Mouse (Mus musculus) intestine, embryonic 15.5 days (tissue): ENCODE data around the gene Yju2. TPM values are rescaled to one million over a fixed set of nuclear protein-coding genes. Genes with fewer than 3 reads are reported as not detected.

Experiments
- ATAC-seq: fragments of 200-750 bp; cut with Nextera tagmentation; 2 replicates; pipeline ENCODE4 v1.8.0; 2017; ENCODE audit warnings: moderate TSS enrichment, moderate library complexity
- H3K27ac ChIP-seq: fragments of 300-500 bp; sonication (generic); 2 replicates; pipeline ENCODE4 v1.5.1; 2015; ENCODE audit warnings: mild to moderate bottlenecking, inconsistent platforms
- H3K27me3 ChIP-seq: fragments of 300-500 bp; sonication (generic); replicated peaks from 2 replicates; pipeline ENCODE4 v1.6.1; 2015; ENCODE audit warnings: inconsistent platforms
- H3K36me3 ChIP-seq: fragments of 300-500 bp; sonication (generic); 2 replicates; pipeline ENCODE4 v1.6.1; 2015; ENCODE audit warnings: inconsistent platforms
- H3K4me1 ChIP-seq: fragments of 300-500 bp; sonication (generic); replicated peaks from 2 replicates; pipeline ENCODE4 v1.6.1; 2015; ENCODE audit warnings: inconsistent platforms
- H3K4me2 ChIP-seq: fragments of 300-500 bp; sonication (generic); replicated peaks from 2 replicates; pipeline ENCODE4 v1.6.1; 2015; ENCODE audit warnings: mild to moderate bottlenecking, inconsistent platforms
- H3K4me3 ChIP-seq: fragments of 300-500 bp; sonication (generic); replicated peaks from 2 replicates; pipeline ENCODE4 v1.5.1; 2015; ENCODE audit warnings: inconsistent platforms
- H3K9ac ChIP-seq: fragments of 300-500 bp; sonication (generic); 2 replicates; pipeline ENCODE4 v1.6.1; 2015; ENCODE audit warnings: inconsistent platforms
- H3K9me3 ChIP-seq: fragments of 300-500 bp; sonication (generic); 2 replicates; pipeline ENCODE4 v1.6.1; 2016; ENCODE audit warnings: inconsistent platforms
- WGBS: fragments of 180-500 bp; shearing (Covaris S2); methylation state at CpG from one replicate; pipeline ENCODE4 v1.1.7; 2015; 5-methylcytosine and 5-hydroxymethylcytosine counted together
- polyA plus RNA-seq: library from polyadenylated mRNA; unstranded; fragments of >200 nt; fragmentation: Nextera tagmentation; extraction: Ambion mirVana; gene quantifications from 2 replicates; pipeline ENCODE4 v1.2.1, GENCODE M21; 2015

Gene Yju2
- polyA plus RNA-seq, 1 experiment from 2014 or later, result 21.0 TPM

DNA sequence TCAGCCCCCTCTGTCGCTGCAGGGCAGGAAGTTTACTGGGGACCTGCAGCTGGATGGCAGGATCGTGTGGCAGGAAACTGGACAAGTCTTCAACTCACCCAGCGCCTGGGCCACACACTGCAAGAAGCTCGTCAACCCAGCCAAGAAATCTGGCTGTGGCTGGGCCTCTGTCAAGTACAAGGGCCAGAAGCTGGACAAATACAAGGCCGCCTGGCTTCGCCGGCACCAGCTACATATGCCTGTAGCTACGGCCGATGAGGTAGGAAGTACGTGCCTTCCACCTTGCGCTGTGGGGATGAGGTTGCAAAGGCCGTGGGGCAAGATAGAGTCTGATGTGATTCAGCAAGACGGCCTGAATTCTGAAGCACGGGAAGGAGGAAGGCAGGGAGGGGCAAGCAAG is 51.4 kb downstream of the Yju2 start:
- H3K9me3 ChIP-seq, result no peaks in the 10 kb centered on the region
- no peak overlapping the region for H3K27ac ChIP-seq
- 63% methylated on average over 14 of the region's 14 CpGs for WGBS
- H3K4me2 ChIP-seq, result peak overlapping the region; percentile 94
- H3K4me1 ChIP-seq, result peaks cover 22% of the 10 kb centered on the region
- ATAC-seq, result no peak
- H3K36me3 ChIP-seq, result peaks cover 14% of the 10 kb centered on the region
- H3K27me3 ChIP-seq, result no peaks in the 10 kb centered on the region
- H3K9ac ChIP-seq, result peak overlapping the region; percentile 83
- peak overlapping the region; percentile 96 for H3K4me3 ChIP-seq

- Histone ChIP-seq H3K36me3 (peaks cover 17% of the 10 kb centered on the region), H3K4me1 (peaks cover 22% of the 10 kb centered on the region), H3K9ac (peak overlapping the region; percentile 83; the same call in 1 of the 2 replicates), H3K27ac (no peak overlapping the region), H3K27me3 (no peaks in the 10 kb centered on the region), H3K9me3 (no peaks in the 10 kb centered on the region), H3K4me2 (peak overlapping the region; percentile 94), H3K4me3 (peak overlapping the region; percentile 96; the same call in 1 of the 2 replicates)
- ATAC-seq, result no peak
- 7% methylated on average over 9 of the region's 9 CpGs for WGBS
Observed at GRCm38 (mm10) chr17:56010681-56011080, 51.8 kb downstream of the Yju2 start.

GRCm38 (mm10) chr17:56011441-56011840 is 52.5 kb downstream of the Yju2 start:
- H3K4me3 ChIP-seq, result no peak overlapping the region
- H3K27ac ChIP-seq, result no peak overlapping the region
- H3K27me3 ChIP-seq, result no peaks in the 10 kb centered on the region
- peaks cover 25% of the 10 kb centered on the region for H3K36me3 ChIP-seq
- no peak overlapping the region for H3K4me2 ChIP-seq
- WGBS, result 87% methylated on average over 7 of the region's 7 CpGs
- H3K9me3 ChIP-seq, result no peaks in the 10 kb centered on the region
- H3K9ac ChIP-seq, result no peak overlapping the region
- peaks cover 20% of the 10 kb centered on the region for H3K4me1 ChIP-seq
- ATAC-seq, result no peak

DNA sequence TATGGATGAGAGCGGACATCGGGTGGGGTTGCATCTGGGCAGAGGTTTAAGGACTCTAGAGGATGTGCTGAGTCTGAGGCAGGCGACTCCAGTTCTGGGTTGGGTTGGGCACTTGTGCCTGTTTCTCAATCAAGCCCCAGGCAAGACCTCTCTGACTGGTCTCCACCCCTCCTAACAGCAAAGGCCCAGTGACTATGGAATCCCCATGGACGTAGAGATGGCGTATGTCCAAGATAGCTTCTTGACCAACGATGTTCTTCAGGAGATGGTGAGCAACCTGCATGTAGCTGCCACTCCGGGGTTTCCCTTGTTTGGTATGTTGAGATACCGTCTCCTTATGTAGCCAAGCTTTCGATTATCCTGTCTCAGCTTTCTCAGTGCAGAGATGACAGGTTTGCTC is 56.4 kb downstream of the Yju2 start:
- Histone ChIP-seq H3K4me2 (no peak overlapping the region), H3K9me3 (no peaks in the 10 kb centered on the region), H3K4me3 (no peak overlapping the region), H3K27me3 (no peaks in the 10 kb centered on the region), H3K4me1 (peaks cover 7% of the 10 kb centered on the region), H3K27ac (no peak overlapping the region), H3K9ac (no peak overlapping the region), H3K36me3 (peaks cover 54% of the 10 kb centered on the region)
- WGBS, result 91% methylated on average over 9 of the region's 9 CpGs
- no peak for ATAC-seq

DNA sequence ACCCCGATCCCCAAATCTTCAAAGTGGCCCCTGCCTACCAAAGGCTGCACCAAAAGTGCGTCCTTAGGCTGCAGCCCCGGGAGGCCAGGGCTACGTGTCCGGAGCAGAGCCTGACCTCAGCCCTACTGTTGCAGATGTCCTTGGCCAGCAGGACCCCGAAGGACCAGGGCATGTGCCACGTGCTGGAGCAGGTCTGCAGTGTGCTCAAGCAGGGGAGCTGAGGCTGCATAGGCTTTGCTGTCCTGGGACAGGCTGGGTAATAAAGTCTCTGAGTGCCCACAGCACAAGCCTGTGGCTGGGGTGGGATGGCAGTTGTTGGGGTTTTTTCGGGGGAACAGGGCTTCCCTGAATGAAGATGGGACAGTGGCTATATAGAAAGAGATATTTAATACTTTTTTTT is 57.5 kb downstream of the Yju2 start:
- Histone ChIP-seq H3K36me3 (peaks cover 54% of the 10 kb centered on the region), H3K4me1 (no peaks in the 10 kb centered on the region), H3K4me2 (no peak overlapping the region), H3K9me3 (no peaks in the 10 kb centered on the region), H3K27ac (no peak overlapping the region), H3K27me3 (no peaks in the 10 kb centered on the region), H3K4me3 (no peak overlapping the region), H3K9ac (no peak overlapping the region)
- WGBS, result 86% methylated on average over 8 of the region's 8 CpGs
- ATAC-seq, result no peak

- no peak for ATAC-seq
- no peak overlapping the region for H3K27ac ChIP-seq
- no peak overlapping the region for H3K4me3 ChIP-seq
- peaks cover 49% of the 10 kb centered on the region for H3K36me3 ChIP-seq
- H3K9ac ChIP-seq, result no peak overlapping the region
- H3K4me1 ChIP-seq, result no peaks in the 10 kb centered on the region
- 81% methylated on average over 15 of the region's 15 CpGs for WGBS
- H3K27me3 ChIP-seq, result no peaks in the 10 kb centered on the region
- no peaks in the 10 kb centered on the region for H3K9me3 ChIP-seq
- no peak overlapping the region for H3K4me2 ChIP-seq
Observed at GRCm38 (mm10) chr17:56016793-56017785, 58.2 kb downstream of the Yju2 start.

DNA sequence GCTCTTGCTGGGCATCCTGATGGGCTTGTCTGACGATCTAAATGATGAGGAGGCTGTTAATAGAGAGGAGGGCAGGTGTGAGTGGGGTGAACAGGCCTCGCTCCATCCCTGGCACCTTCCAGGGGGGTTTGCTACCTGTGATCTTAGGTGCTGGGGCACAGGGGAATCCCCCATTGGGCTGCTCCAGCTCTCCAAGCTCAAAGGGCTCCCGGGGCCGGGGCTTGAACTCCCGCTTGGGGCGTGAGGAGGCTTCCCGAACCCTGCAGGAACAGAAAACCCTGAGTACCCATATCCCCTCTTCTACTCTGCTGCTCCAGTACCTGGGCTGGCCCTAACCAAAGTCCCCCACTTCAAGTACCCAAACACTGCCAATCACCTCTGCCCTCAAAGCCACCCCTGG is 58.9 kb downstream of the Yju2 start:
- H3K27me3 ChIP-seq, result no peaks in the 10 kb centered on the region

More for the DNA sequence above, 58.9 kb downstream of the Yju2 start:
- Histone ChIP-seq H3K4me1 (0 out of 2 replicates have a peak, but pooled peaks cover 4% of the 10 kb centered on the region), H3K9me3 (no peaks in the 10 kb centered on the region), H3K36me3 (peaks cover 49% of the 10 kb centered on the region), H3K4me3 (no peak overlapping the region), H3K9ac (no peak overlapping the region), H3K27ac (no peak overlapping the region), H3K4me2 (no peak overlapping the region)
- no peak; the same call in 1 of the 2 replicates for ATAC-seq
- 86% methylated on average over 7 of the region's 7 CpGs for WGBS

Other genes starting within 250 kb of the Yju2 start
- 6.6 and 7.0 TPM in 2 replicates for gene Pot1b, start 246.5 kb upstream of the Yju2 start, polyA plus RNA-seq
- gene Adgre4, start 209.1 kb upstream of the Yju2 start, polyA plus RNA-seq, result 0.95 and 1.0 TPM in 2 replicates
- 7.4 and 7.5 TPM in 2 replicates for gene Zfp119a, start 80.2 kb upstream of the Yju2 start, polyA plus RNA-seq
- gene Zfp959, start 67.0 kb upstream of the Yju2 start, polyA plus RNA-seq, result 9.0 and 11.0 TPM in 2 replicates
- gene Zfp119b, start 9.6 kb upstream of the Yju2 start, polyA plus RNA-seq, result 3.5 and 4.4 TPM in 2 replicates
- gene Ebi3, start 6.5 kb upstream of the Yju2 start, polyA plus RNA-seq, result 2.8 and 3.2 TPM in 2 replicates
- 9.0 and 9.4 TPM in 2 replicates for gene Shd, start 11.4 kb downstream of the Yju2 start, polyA plus RNA-seq
- gene Fsd1, start 27.4 kb downstream of the Yju2 start, polyA plus RNA-seq, result 8.9 and 11.5 TPM in 2 replicates
- gene Stap2, start 46.5 kb downstream of the Yju2 start, polyA plus RNA-seq, result 40.3 and 45.8 TPM in 2 replicates
- 86.3 and 95.3 TPM in 2 replicates for gene Mpnd, start 46.6 kb downstream of the Yju2 start, polyA plus RNA-seq
- gene Sh3gl1, start 77.5 kb downstream of the Yju2 start, polyA plus RNA-seq, result 124 TPM in 2 replicates
- 21.4 and 22.4 TPM in 2 replicates for gene Chaf1a, start 81.3 kb downstream of the Yju2 start, polyA plus RNA-seq
- gene Ubxn6, start 115.9 kb downstream of the Yju2 start, polyA plus RNA-seq, result 29.9 and 35.1 TPM in 2 replicates
- 85.7 and 86.9 TPM in 2 replicates for gene Hdgfl2, start 120.5 kb downstream of the Yju2 start, polyA plus RNA-seq
- 0.03 and 0.14 TPM in 2 replicates for gene Plin4, start 150.7 kb downstream of the Yju2 start, polyA plus RNA-seq
- 0.52 and 0.85 TPM in 2 replicates for gene Plin5, start 158.5 kb downstream of the Yju2 start, polyA plus RNA-seq
- 0.15 and 0.33 TPM in 2 replicates for gene Lrg1, start 162.9 kb downstream of the Yju2 start, polyA plus RNA-seq
- gene Sema6b, start 181.2 kb downstream of the Yju2 start, polyA plus RNA-seq, result 1.4 TPM in 2 replicates
- 11.9 and 12.8 TPM in 2 replicates for gene Tnfaip8l1, start 203.4 kb downstream of the Yju2 start, polyA plus RNA-seq
- 105 and 127 TPM in 2 replicates for gene Mydgf, start 224.8 kb downstream of the Yju2 start, polyA plus RNA-seq